Mouse (Mus musculus): ENCODE data around the gene Bcl2l11. TPM values are rescaled to one million over a fixed set of nuclear protein-coding genes. Genes with fewer than 3 reads are reported as not detected.
A peak's percentile ranks its signal among the peaks of the same experiment; 100 is the strongest.

The Bcl2l11 gene
- polyA plus RNA-seq (2011; ENCODE audit: insufficient read depth, insufficient read length, low read depth, missing spikeins): 75.5 and 76.1 TPM in 2 replicates

DNA sequence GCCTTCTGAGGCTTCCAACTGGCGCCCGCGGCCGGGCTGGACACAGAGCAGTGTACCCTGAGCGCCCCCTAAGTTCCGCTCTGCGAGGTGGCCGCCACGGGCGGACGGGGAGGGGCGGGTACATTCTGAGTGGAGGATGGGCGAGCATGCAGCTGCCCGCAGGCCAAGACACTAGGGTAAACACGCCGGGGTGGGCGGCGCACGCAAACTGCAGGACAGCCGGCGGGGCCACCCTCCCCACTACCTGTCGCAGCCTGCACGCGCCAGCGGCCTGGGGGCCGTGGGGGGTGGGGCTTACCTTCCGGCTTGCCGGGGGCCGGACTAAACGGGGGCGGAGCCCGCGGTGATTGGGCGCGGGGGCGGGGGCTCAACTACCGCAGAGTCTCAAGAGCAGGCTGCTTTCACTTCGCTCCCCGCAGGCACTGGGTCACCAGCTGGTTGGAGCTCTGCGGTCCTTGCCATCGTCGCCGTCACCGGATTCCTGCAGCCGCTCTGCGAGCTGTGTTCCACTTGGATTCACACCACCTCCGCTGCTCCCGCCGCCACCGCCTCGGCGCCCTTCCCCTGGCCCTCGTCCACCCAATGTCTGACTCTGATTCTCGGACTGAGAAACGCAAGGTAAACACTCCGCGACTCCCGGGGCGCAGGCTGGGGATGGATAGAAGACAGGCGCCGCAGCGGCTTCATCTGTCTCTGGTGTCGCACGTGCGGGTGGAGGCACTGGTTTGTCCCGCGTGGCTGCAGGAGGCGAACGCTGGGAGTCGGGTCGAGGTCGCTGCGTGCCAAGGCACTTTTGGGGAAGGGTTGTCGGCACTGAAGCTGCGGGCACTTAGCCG is at the start of gene Bcl2l11:
Gene Bcl2l11, plus strand, starts transcription at position 404 of the 836 bp plus-strand sequence.
- Histone ChIP-seq H3K4me1 (ENCODE audit: control insufficient read depth, insufficient read depth, low read length) (peaks cover 4% of the 10 kb centered on the region), H3K27me3 (ENCODE audit: control insufficient read depth, insufficient read depth, low read length, poor library complexity, severe bottlenecking) (no peaks in the 10 kb centered on the region), H3K27ac (ENCODE audit: insufficient read depth, low read length) (no peak within 1 kb of the TSS), H3K9ac (ENCODE audit: low read depth, poor library complexity, severe bottlenecking) (peak within 1 kb of the TSS; percentile 77), H3K9me3 (replicated peaks; ENCODE audit: control insufficient read depth, insufficient read depth, low read length, poor library complexity, severe bottlenecking) (no peaks in the 10 kb centered on the region), H3K4me3 (ENCODE audit: low read depth, low read length) (peak within 1 kb of the TSS; percentile 91), H3K36me3 (ENCODE audit: control insufficient read depth, insufficient read depth, low read length, poor library complexity, severe bottlenecking) (peaks cover 17% of the 10 kb centered on the region)
- TF ChIP-seq CTCF (IDR thresholded peaks at IDR 0.05; ENCODE audit: low read depth, low read length): peak; percentile 15
- TF ChIP-seq POLR2A (IDR thresholded peaks at IDR 0.05; ENCODE audit: insufficient read depth, low read length): peak; percentile 96
- TF ChIP-seq EP300 (IDR thresholded peaks at IDR 0.05; ENCODE audit: insufficient read depth, low read depth, low read length): peak; percentile 72

DNA sequence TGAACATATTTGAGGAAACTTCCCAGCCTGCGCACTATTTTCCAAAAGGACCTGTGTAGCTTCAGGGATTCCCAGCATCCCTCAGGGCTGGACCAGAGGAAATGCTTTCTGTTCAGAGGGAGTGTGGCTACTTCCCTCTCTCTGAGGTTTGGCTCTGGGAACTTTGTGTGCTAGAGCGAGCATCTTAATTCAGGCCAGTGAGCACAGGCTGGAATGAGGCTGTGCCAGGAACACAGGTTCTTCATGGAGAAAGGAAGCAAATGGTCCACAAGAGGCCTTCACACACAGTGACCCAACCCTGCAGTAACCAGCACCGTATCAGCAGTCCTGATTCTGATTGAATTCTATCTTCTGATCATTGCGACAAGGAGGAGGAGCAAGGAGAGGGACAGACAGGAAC is 48.9 kb upstream of the Bcl2l11 start:
- no peaks in the 10 kb centered on the region for H3K4me1 ChIP-seq (ENCODE audit: control insufficient read depth, insufficient read depth, low read length)
- no peak overlapping the region for H3K27ac ChIP-seq (ENCODE audit: insufficient read depth, low read length)
- H3K9ac ChIP-seq (ENCODE audit: low read depth, poor library complexity, severe bottlenecking): no peak overlapping the region
- H3K36me3 ChIP-seq (ENCODE audit: control insufficient read depth, insufficient read depth, low read length, poor library complexity, severe bottlenecking): no peaks in the 10 kb centered on the region
- no peak overlapping the region for H3K4me3 ChIP-seq (ENCODE audit: low read depth, low read length)
- no peaks in the 10 kb centered on the region for H3K9me3 ChIP-seq (replicated peaks; ENCODE audit: control insufficient read depth, insufficient read depth, low read length, poor library complexity, severe bottlenecking)
- no peak for TF ChIP-seq POLR2A (IDR thresholded peaks at IDR 0.05; ENCODE audit: insufficient read depth, low read length)
- no peak for TF ChIP-seq CTCF (IDR thresholded peaks at IDR 0.05; ENCODE audit: low read depth, low read length)
- no peak for TF ChIP-seq EP300 (IDR thresholded peaks at IDR 0.05; ENCODE audit: insufficient read depth, low read depth, low read length)
- H3K27me3 ChIP-seq (ENCODE audit: control insufficient read depth, insufficient read depth, low read length, poor library complexity, severe bottlenecking): no peaks in the 10 kb centered on the region

DNA sequence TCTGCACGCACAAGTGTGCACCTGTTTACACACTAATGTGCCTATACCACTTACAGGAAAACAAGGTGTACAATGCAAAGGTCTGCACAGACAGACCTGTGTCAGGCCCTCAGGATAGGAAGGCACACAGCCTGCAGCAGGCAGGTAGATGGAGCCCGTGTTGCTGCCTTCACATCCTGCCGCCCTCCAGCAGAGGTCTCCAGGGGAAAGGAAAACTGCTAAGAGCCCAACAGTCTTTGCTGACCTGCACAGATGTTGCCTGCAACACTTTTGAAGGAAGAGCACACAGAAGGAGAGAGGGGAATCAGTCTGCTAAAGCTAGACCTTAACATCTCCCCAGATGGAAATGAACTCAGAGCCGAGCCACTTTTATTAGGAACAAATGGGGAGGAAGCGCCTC is 47.0 kb upstream of the Bcl2l11 start:
- Histone ChIP-seq H3K9me3 (replicated peaks; ENCODE audit: control insufficient read depth, insufficient read depth, low read length, poor library complexity, severe bottlenecking) (no peaks in the 10 kb centered on the region), H3K4me3 (ENCODE audit: low read depth, low read length) (no peak overlapping the region), H3K9ac (ENCODE audit: low read depth, poor library complexity, severe bottlenecking) (no peak overlapping the region), H3K4me1 (ENCODE audit: control insufficient read depth, insufficient read depth, low read length) (no peaks in the 10 kb centered on the region), H3K36me3 (ENCODE audit: control insufficient read depth, insufficient read depth, low read length, poor library complexity, severe bottlenecking) (no peaks in the 10 kb centered on the region), H3K27ac (ENCODE audit: insufficient read depth, low read length) (no peak overlapping the region), H3K27me3 (ENCODE audit: control insufficient read depth, insufficient read depth, low read length, poor library complexity, severe bottlenecking) (no peaks in the 10 kb centered on the region)
- TF ChIP-seq CTCF (IDR thresholded peaks at IDR 0.05; ENCODE audit: low read depth, low read length) (peak; percentile 65), POLR2A (IDR thresholded peaks at IDR 0.05; ENCODE audit: insufficient read depth, low read length) (no peak), EP300 (IDR thresholded peaks at IDR 0.05; ENCODE audit: insufficient read depth, low read depth, low read length) (no peak)

DNA sequence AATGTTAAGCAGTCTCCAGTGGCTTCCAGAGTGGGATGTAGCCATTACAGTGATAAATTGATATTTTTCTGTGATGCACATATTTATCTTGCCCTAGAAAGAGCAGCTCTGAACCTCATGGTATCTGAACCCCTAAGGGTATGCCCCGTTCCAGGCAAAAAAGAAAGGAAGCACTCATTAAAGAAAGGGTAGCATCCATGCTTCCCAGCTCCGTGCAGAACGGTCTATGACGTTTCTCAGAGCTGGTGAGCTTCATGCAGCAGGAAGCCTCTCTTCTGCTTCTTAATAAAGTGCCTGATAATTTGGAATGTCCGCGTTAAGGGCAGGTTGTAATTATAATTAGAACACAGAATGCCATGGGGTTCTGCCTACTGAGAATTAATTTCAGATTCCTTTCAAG is 46.5 kb upstream of the Bcl2l11 start:
- Histone ChIP-seq H3K4me1 (ENCODE audit: control insufficient read depth, insufficient read depth, low read length) (no peaks in the 10 kb centered on the region), H3K4me3 (ENCODE audit: low read depth, low read length) (no peak overlapping the region), H3K9me3 (replicated peaks; ENCODE audit: control insufficient read depth, insufficient read depth, low read length, poor library complexity, severe bottlenecking) (no peaks in the 10 kb centered on the region), H3K9ac (ENCODE audit: low read depth, poor library complexity, severe bottlenecking) (no peak overlapping the region), H3K27me3 (ENCODE audit: control insufficient read depth, insufficient read depth, low read length, poor library complexity, severe bottlenecking) (no peaks in the 10 kb centered on the region), H3K27ac (ENCODE audit: insufficient read depth, low read length) (no peak overlapping the region), H3K36me3 (ENCODE audit: control insufficient read depth, insufficient read depth, low read length, poor library complexity, severe bottlenecking) (no peaks in the 10 kb centered on the region)
- TF ChIP-seq CTCF (IDR thresholded peaks at IDR 0.05; ENCODE audit: low read depth, low read length) (no peak), EP300 (IDR thresholded peaks at IDR 0.05; ENCODE audit: insufficient read depth, low read depth, low read length) (no peak), POLR2A (IDR thresholded peaks at IDR 0.05; ENCODE audit: insufficient read depth, low read length) (no peak)

DNA sequence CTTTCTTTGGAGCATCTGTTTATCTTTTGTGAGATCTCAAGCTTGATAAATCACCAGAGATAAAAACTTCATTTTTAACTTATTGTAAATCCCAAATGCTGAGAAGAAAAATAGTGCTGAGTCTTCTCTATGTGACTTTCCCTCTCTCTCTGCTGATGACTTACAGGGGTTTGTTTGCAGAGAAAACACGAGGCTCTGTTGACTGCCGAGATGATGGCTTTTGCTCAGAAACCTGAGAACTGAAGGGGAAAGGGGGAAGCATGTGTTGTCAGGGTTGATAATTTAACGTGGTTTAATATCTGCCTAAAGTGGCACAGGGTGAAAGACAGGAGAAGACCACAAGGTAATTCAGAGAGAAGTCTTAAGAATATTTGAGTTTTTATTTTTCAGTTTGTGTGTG is 42.0 kb upstream of the Bcl2l11 start:
- TF ChIP-seq CTCF (IDR thresholded peaks at IDR 0.05; ENCODE audit: low read depth, low read length): no peak
- no peaks in the 10 kb centered on the region for H3K36me3 ChIP-seq (ENCODE audit: control insufficient read depth, insufficient read depth, low read length, poor library complexity, severe bottlenecking)
- no peak overlapping the region for H3K9ac ChIP-seq (ENCODE audit: low read depth, poor library complexity, severe bottlenecking)
- H3K4me1 ChIP-seq (ENCODE audit: control insufficient read depth, insufficient read depth, low read length): no peaks in the 10 kb centered on the region
- H3K4me3 ChIP-seq (ENCODE audit: low read depth, low read length): no peak overlapping the region
- H3K27ac ChIP-seq (ENCODE audit: insufficient read depth, low read length): no peak overlapping the region
- H3K27me3 ChIP-seq (ENCODE audit: control insufficient read depth, insufficient read depth, low read length, poor library complexity, severe bottlenecking): no peaks in the 10 kb centered on the region
- no peaks in the 10 kb centered on the region for H3K9me3 ChIP-seq (replicated peaks; ENCODE audit: control insufficient read depth, insufficient read depth, low read length, poor library complexity, severe bottlenecking)

DNA sequence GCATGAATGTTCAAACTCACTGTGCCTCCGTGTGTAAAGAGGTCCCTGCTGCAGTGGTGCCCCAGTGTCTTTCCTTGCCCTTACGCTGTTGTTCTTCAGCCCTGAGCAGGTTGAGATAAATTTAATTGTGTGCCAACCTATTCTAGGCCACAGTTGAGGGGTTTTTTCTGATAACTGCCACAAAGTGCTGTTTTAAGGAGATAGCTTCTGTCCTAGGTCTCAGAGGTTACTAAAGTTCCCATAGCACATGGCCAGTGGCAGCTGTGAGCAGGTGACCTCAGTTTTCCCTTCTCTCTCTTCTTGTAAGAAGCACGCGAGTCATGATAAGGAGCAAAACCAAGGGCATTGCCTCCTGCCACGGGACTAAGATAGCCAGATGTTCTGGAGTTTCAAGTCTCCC is 41.2 kb upstream of the Bcl2l11 start:
- H3K9ac ChIP-seq (ENCODE audit: low read depth, poor library complexity, severe bottlenecking): no peak overlapping the region
- H3K9me3 ChIP-seq (replicated peaks; ENCODE audit: control insufficient read depth, insufficient read depth, low read length, poor library complexity, severe bottlenecking): no peaks in the 10 kb centered on the region
- no peak overlapping the region for H3K4me3 ChIP-seq (ENCODE audit: low read depth, low read length)
- H3K27ac ChIP-seq (ENCODE audit: insufficient read depth, low read length): no peak overlapping the region
- H3K27me3 ChIP-seq (ENCODE audit: control insufficient read depth, insufficient read depth, low read length, poor library complexity, severe bottlenecking): no peaks in the 10 kb centered on the region
- TF ChIP-seq CTCF (IDR thresholded peaks at IDR 0.05; ENCODE audit: low read depth, low read length) (no peak), POLR2A (IDR thresholded peaks at IDR 0.05; ENCODE audit: insufficient read depth, low read length) (no peak), EP300 (IDR thresholded peaks at IDR 0.05; ENCODE audit: insufficient read depth, low read depth, low read length) (no peak)
- H3K4me1 ChIP-seq (ENCODE audit: control insufficient read depth, insufficient read depth, low read length): no peaks in the 10 kb centered on the region
- H3K36me3 ChIP-seq (ENCODE audit: control insufficient read depth, insufficient read depth, low read length, poor library complexity, severe bottlenecking): no peaks in the 10 kb centered on the region
